Mouse (Mus musculus): Measurements from ENCODE around the gene Lrrc27. TPM values are rescaled to one million over a fixed set of nuclear protein-coding genes. Genes with fewer than 3 reads are reported as not detected.

The Lrrc27 gene
- polyA plus RNA-seq (2015; fragmentation: Nextera tagmentation; extraction: Ambion mirVana) = 2.0 and 2.5 TPM in 2 replicates

GRCm38 (mm10) chr7:139212754-139213745 lies at the start of gene Lrrc27, which contains the start of gene Stk32c:
Gene Lrrc27 (plus strand): TSS chr7:139212988.
Gene Stk32c (minus strand): TSS chr7:139213307.
- WGBS = 1% methylated on average over 53 of the region's 53 CpGs
- TF ChIP-seq CTCF (IDR thresholded peaks at IDR 0.05; ENCODE audit: low read depth) = peak; percentile 29; the same call in 1 of the 2 replicates
- ATAC-seq = peak; percentile 99
- Histone ChIP-seq H3K36me3 (ENCODE audit: control insufficient read depth, insufficient read depth) (no peaks in the 10 kb centered on the region), H3K4me3 (ENCODE audit: low read depth, low read length) (peak within 1 kb of the TSS; percentile 66), H3K27ac (ENCODE audit: low read depth, low read length) (peak within 1 kb of the TSS; percentile 58), H3K27me3 (replicated peaks; ENCODE audit: control insufficient read depth, insufficient read depth, low read length) (no peaks in the 10 kb centered on the region), H3K9me3 (ENCODE audit: control insufficient read depth) (no peaks in the 10 kb centered on the region), H3K4me2 (replicated peaks; ENCODE audit: low read depth) (peak within 1 kb of the TSS; percentile 71), H3K4me1 (replicated peaks; ENCODE audit: control insufficient read depth, insufficient read depth, low read length) (no peaks in the 10 kb centered on the region), H3K9ac (ENCODE audit: low read depth, low read length) (peak within 1 kb of the TSS; percentile 62)

GRCm38 (mm10) chr7:139164410-139164809 lies 48.4 kb upstream of the Lrrc27 start:
- WGBS = 56% methylated on average over 5 of the region's 5 CpGs
- H3K4me1 ChIP-seq (replicated peaks; ENCODE audit: control insufficient read depth, insufficient read depth, low read length) = no peaks in the 10 kb centered on the region

GRCm38 (mm10) chr7:139169143-139169542 lies 43.6 kb upstream of the Lrrc27 start:
- no peaks in the 10 kb centered on the region for H3K27me3 ChIP-seq (replicated peaks; ENCODE audit: control insufficient read depth, insufficient read depth, low read length)
- no peaks in the 10 kb centered on the region for H3K36me3 ChIP-seq (ENCODE audit: control insufficient read depth, insufficient read depth)
- H3K9ac ChIP-seq (ENCODE audit: low read depth, low read length) = no peak overlapping the region
- no peaks in the 10 kb centered on the region for H3K4me1 ChIP-seq (replicated peaks; ENCODE audit: control insufficient read depth, insufficient read depth, low read length)
- H3K4me3 ChIP-seq (ENCODE audit: low read depth, low read length) = no peak overlapping the region
- 41% methylated on average over 4 of the region's 4 CpGs for WGBS
- no peak for ATAC-seq
- H3K27ac ChIP-seq (ENCODE audit: low read depth, low read length) = no peak overlapping the region
- no peak for TF ChIP-seq CTCF (IDR thresholded peaks at IDR 0.05; ENCODE audit: low read depth)
- no peaks in the 10 kb centered on the region for H3K9me3 ChIP-seq (ENCODE audit: control insufficient read depth)
- H3K4me2 ChIP-seq (replicated peaks; ENCODE audit: low read depth) = no peak overlapping the region

More at GRCm38 (mm10) chr7:139164410-139164809, 48.4 kb upstream of the Lrrc27 start:
- Histone ChIP-seq H3K27ac (ENCODE audit: low read depth, low read length) (no peak overlapping the region), H3K9ac (ENCODE audit: low read depth, low read length) (no peak overlapping the region), H3K27me3 (replicated peaks; ENCODE audit: control insufficient read depth, insufficient read depth, low read length) (no peaks in the 10 kb centered on the region), H3K36me3 (ENCODE audit: control insufficient read depth, insufficient read depth) (no peaks in the 10 kb centered on the region), H3K4me3 (ENCODE audit: low read depth, low read length) (no peak overlapping the region), H3K4me2 (replicated peaks; ENCODE audit: low read depth) (no peak overlapping the region), H3K9me3 (ENCODE audit: control insufficient read depth) (no peaks in the 10 kb centered on the region)
- TF ChIP-seq CTCF (IDR thresholded peaks at IDR 0.05; ENCODE audit: low read depth) = no peak
- ATAC-seq = no peak

GRCm38 (mm10) chr7:139179299-139179698 lies 33.5 kb upstream of the Lrrc27 start:
- no peak overlapping the region for H3K27ac ChIP-seq (ENCODE audit: low read depth, low read length)
- H3K9ac ChIP-seq (ENCODE audit: low read depth, low read length) = no peak overlapping the region
- H3K9me3 ChIP-seq (ENCODE audit: control insufficient read depth) = no peaks in the 10 kb centered on the region
- H3K4me2 ChIP-seq (replicated peaks; ENCODE audit: low read depth) = no peak overlapping the region
- no peaks in the 10 kb centered on the region for H3K4me1 ChIP-seq (replicated peaks; ENCODE audit: control insufficient read depth, insufficient read depth, low read length)
- H3K27me3 ChIP-seq (replicated peaks; ENCODE audit: control insufficient read depth, insufficient read depth, low read length) = no peaks in the 10 kb centered on the region
- H3K36me3 ChIP-seq (ENCODE audit: control insufficient read depth, insufficient read depth) = no peaks in the 10 kb centered on the region
- ATAC-seq = no peak
- WGBS = 79% methylated on average over 5 of the region's 5 CpGs
- no peak for TF ChIP-seq CTCF (IDR thresholded peaks at IDR 0.05; ENCODE audit: low read depth)
- H3K4me3 ChIP-seq (ENCODE audit: low read depth, low read length) = no peak overlapping the region

- 90% methylated on average over 3 of the region's 3 CpGs for WGBS
- H3K4me1 ChIP-seq (replicated peaks; ENCODE audit: control insufficient read depth, insufficient read depth, low read length) = no peaks in the 10 kb centered on the region
- no peak overlapping the region for H3K4me2 ChIP-seq (replicated peaks; ENCODE audit: low read depth)
- TF ChIP-seq CTCF (IDR thresholded peaks at IDR 0.05; ENCODE audit: low read depth) = no peak
- no peak overlapping the region for H3K9ac ChIP-seq (ENCODE audit: low read depth, low read length)
- H3K4me3 ChIP-seq (ENCODE audit: low read depth, low read length) = no peak overlapping the region
- no peaks in the 10 kb centered on the region for H3K9me3 ChIP-seq (ENCODE audit: control insufficient read depth)
- H3K27me3 ChIP-seq (replicated peaks; ENCODE audit: control insufficient read depth, insufficient read depth, low read length) = no peaks in the 10 kb centered on the region
- no peak for ATAC-seq
- H3K36me3 ChIP-seq (ENCODE audit: control insufficient read depth, insufficient read depth) = no peaks in the 10 kb centered on the region
- no peak overlapping the region for H3K27ac ChIP-seq (ENCODE audit: low read depth, low read length)
Measured at GRCm38 (mm10) chr7:139180058-139180457, 32.7 kb upstream of the Lrrc27 start.

GRCm38 (mm10) chr7:139184396-139184795 lies 28.4 kb upstream of the Lrrc27 start:
- 0 out of 2 replicates have a peak, but pooled peaks cover 3% of the 10 kb centered on the region for H3K4me1 ChIP-seq (replicated peaks; ENCODE audit: control insufficient read depth, insufficient read depth, low read length)
- no peak for ATAC-seq
- H3K4me2 ChIP-seq (replicated peaks; ENCODE audit: low read depth) = no peak overlapping the region
- no peaks in the 10 kb centered on the region for H3K36me3 ChIP-seq (ENCODE audit: control insufficient read depth, insufficient read depth)
- H3K27me3 ChIP-seq (replicated peaks; ENCODE audit: control insufficient read depth, insufficient read depth, low read length) = peaks cover 31% of the 10 kb centered on the region
- TF ChIP-seq CTCF (IDR thresholded peaks at IDR 0.05; ENCODE audit: low read depth) = no peak
- H3K9ac ChIP-seq (ENCODE audit: low read depth, low read length) = no peak overlapping the region
- H3K9me3 ChIP-seq (ENCODE audit: control insufficient read depth) = no peaks in the 10 kb centered on the region
- H3K4me3 ChIP-seq (ENCODE audit: low read depth, low read length) = no peak overlapping the region
- no peak overlapping the region for H3K27ac ChIP-seq (ENCODE audit: low read depth, low read length)
- 76% methylated on average over 4 of the region's 4 CpGs for WGBS

All from intestine, postnatal 0 days (tissue).